In the genomic region with DNA sequence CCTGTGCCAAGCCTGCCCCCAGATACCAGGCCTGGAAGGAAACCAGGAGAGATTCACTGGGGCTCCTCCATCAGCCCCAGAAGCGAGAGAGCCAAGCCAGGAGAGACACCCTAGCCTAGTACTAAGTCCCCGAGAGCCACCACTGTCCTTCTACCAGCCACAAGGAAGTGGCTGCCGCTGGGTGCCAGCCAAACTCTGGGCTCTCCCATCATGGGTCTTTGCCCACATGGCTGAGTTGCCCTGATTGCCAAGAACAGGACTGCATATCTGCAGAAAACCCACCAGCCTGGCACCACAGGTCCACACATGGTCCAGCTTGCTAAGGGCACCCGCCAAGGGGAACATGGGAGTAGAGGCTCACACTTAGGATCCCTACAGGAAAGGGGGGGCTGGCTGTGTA, we compare ENCODE assay signal across 9 mouse cellular contexts. TPM values are rescaled to one million over a fixed set of nuclear protein-coding genes. Genes with fewer than 3 reads are reported as not detected.
DNase-seq lines count a peak whose midpoint lies in the region; ATAC-seq and TF ChIP-seq lines count a peak whose summit lies in the region.
"Had no signal": no experiment of that assay in that cellular context is flagged by ENCODE, and none has a peak within 500 bp of the region (broad histone marks: within the 10 kb centered on the region; RNA-seq: fewer than 3 reads in every experiment).

No protein-coding gene starts in this region.

- peaks cover 33% of the 10 kb centered on the region for H3K36me3 ChIP-seq in embryonic facial prominence, embryonic 15.5 days
- peaks cover 7% of the 10 kb centered on the region for H3K36me3 ChIP-seq in heart, embryonic 16.5 days (ENCODE audit: control insufficient read depth, insufficient read depth)
- peaks cover 23% of the 10 kb centered on the region for H3K36me3 ChIP-seq in lung, embryonic 15.5 days

- no peaks in the 10 kb centered on the region for H3K27me3 ChIP-seq in embryonic facial prominence, embryonic 15.5 days
- no peaks in the 10 kb centered on the region for H3K27me3 ChIP-seq in heart, embryonic 16.5 days (ENCODE audit: control insufficient read depth, insufficient read depth, low read length)
- H3K27me3 ChIP-seq in lung, embryonic 15.5 days: no peaks in the 10 kb centered on the region
- H3K27me3 ChIP-seq: Patski had no signal

- TF ChIP-seq POLR2A in olfactory bulb, adult 2 months (IDR thresholded peaks at IDR 0.05; ENCODE audit: insufficient read depth, low read depth, low read length): 0 out of 2 replicates have a peak, but pooled peaks have one; percentile 17

- peaks cover 82% of the 10 kb centered on the region for H3K4me1 ChIP-seq in embryonic facial prominence, embryonic 15.5 days
- H3K4me1 ChIP-seq in heart, embryonic 16.5 days (ENCODE audit: control insufficient read depth, insufficient read depth, low read length): peaks cover 68% of the 10 kb centered on the region
- H3K4me1 ChIP-seq in lung, embryonic 15.5 days: peaks cover 69% of the 10 kb centered on the region
- peaks cover 78% of the 10 kb centered on the region for H3K4me1 ChIP-seq in olfactory bulb, adult 2 months (ENCODE audit: control insufficient read depth, insufficient read depth, low read length)

- H3K4me3 ChIP-seq in embryonic facial prominence, embryonic 15.5 days (replicated peaks): peak overlapping the region; percentile 94
- peak overlapping the region; percentile 92 for H3K4me3 ChIP-seq in heart, embryonic 16.5 days (ENCODE audit: low read length)
- peak overlapping the region; percentile 90 for H3K4me3 ChIP-seq in lung, embryonic 15.5 days
- H3K4me3 ChIP-seq in olfactory bulb, adult 2 months (ENCODE audit: insufficient read depth, low read depth, low read length): peak overlapping the region; percentile 87

- 71% methylated on average over 4 of the region's 4 CpGs for WGBS in embryonic facial prominence, embryonic 15.5 days
- 57% methylated on average over 4 of the region's 4 CpGs for WGBS in heart, embryonic 16.5 days
- 59% methylated on average over 4 of the region's 4 CpGs for WGBS in lung, embryonic 15.5 days
- 7% methylated on average over 4 of the region's 4 CpGs for WGBS in olfactory bulb, adult 2 months

- peak overlapping the region; percentile 68 for H3K4me2 ChIP-seq in embryonic facial prominence, embryonic 15.5 days (replicated peaks)
- H3K4me2 ChIP-seq in heart, embryonic 16.5 days (ENCODE audit: low read depth, low read length): peak overlapping the region; percentile 94
- peak overlapping the region; percentile 75 for H3K4me2 ChIP-seq in lung, embryonic 15.5 days

- H3K27ac ChIP-seq in embryonic facial prominence, embryonic 15.5 days (replicated peaks): 0 out of 2 replicates have a peak overlapping the region, but pooled peaks have one; percentile 95
- peak overlapping the region; percentile 57; the same call in 1 of the 2 replicates for H3K27ac ChIP-seq in heart, embryonic 16.5 days (ENCODE audit: low read length)
- peak overlapping the region; percentile 35 for H3K27ac ChIP-seq in lung, embryonic 15.5 days
- H3K27ac ChIP-seq in olfactory bulb, adult 2 months (ENCODE audit: insufficient read depth, low read depth, low read length): 0 out of 2 replicates have a peak overlapping the region, but pooled peaks have one; percentile 3

- peak; percentile 20 for DNase-seq in thymus, postnatal 14 days
- DNase-seq in thymus, postnatal 0 days (ENCODE audit: low spot score): no peak
- peak; percentile 64 to 77 for DNase-seq in kidney, postnatal 25 days
- DNase-seq in retina, embryonic 14.5 days (ENCODE audit: low spot score): no peak

- no peak for ATAC-seq in embryonic facial prominence, embryonic 15.5 days (ENCODE audit: insufficient number of reproducible peaks, low FRiP score, low TSS enrichment, low read depth)
- ATAC-seq in heart, embryonic 16.5 days (replicated peaks; ENCODE audit: extremely low read depth, insufficient read depth, low FRiP score): no peak
- ATAC-seq in lung, embryonic 15.5 days (ENCODE audit: borderline replicate concordance, extremely low read depth, low FRiP score, low TSS enrichment): no peak
- ATAC-seq: Patski had no signal

- no peak for TF ChIP-seq CTCF in olfactory bulb, adult 2 months (IDR thresholded peaks at IDR 0.05; ENCODE audit: insufficient read depth, low read depth, low read length)

- H3K9me3 ChIP-seq in embryonic facial prominence, embryonic 15.5 days (replicated peaks): no peaks in the 10 kb centered on the region
- H3K9me3 ChIP-seq in heart, embryonic 16.5 days (replicated peaks; ENCODE audit: control insufficient read depth, low read length): no peaks in the 10 kb centered on the region
- H3K9me3 ChIP-seq in lung, embryonic 15.5 days: no peaks in the 10 kb centered on the region

- peak overlapping the region; percentile 95 for H3K9ac ChIP-seq in embryonic facial prominence, embryonic 15.5 days
- peak overlapping the region; percentile 99 for H3K9ac ChIP-seq in heart, embryonic 16.5 days (ENCODE audit: low read length)
- peak overlapping the region; percentile 96 for H3K9ac ChIP-seq in lung, embryonic 15.5 days

RNA-seq across cellular contexts. Expression of a gene that starts 15.1 kb away (rescaled TPM):
- 52.2 and 70.8 TPM in 2 replicates for polyA plus RNA-seq in thymus, postnatal 0 days (2015; fragmentation: Nextera tagmentation; extraction: Ambion mirVana)
- polyA plus RNA-seq in embryonic facial prominence, embryonic 15.5 days (2015; fragmentation: Nextera tagmentation; extraction: Ambion mirVana): 113 and 117 TPM in 2 replicates
- polyA plus RNA-seq in heart, embryonic 16.5 days (2015; fragmentation: Nextera tagmentation; extraction: Ambion mirVana): 54.0 and 70.2 TPM in 2 replicates
- 97.2 and 99.0 TPM in 2 replicates for polyA plus RNA-seq in lung, embryonic 15.5 days (2015; fragmentation: Nextera tagmentation; extraction: Ambion mirVana)
- not detected in 2 replicates for polyA plus RNA-seq in olfactory bulb, adult 2 months (2012; ENCODE audit: insufficient read depth, insufficient read length, low replicate concordance, missing spikeins)

RNA-seq across cellular contexts. Expression of a gene that starts 36.9 kb away (rescaled TPM):
- polyA plus RNA-seq in thymus, postnatal 0 days (2015; fragmentation: Nextera tagmentation; extraction: Ambion mirVana): 30.0 and 37.4 TPM in 2 replicates
- polyA plus RNA-seq in embryonic facial prominence, embryonic 15.5 days (2015; fragmentation: Nextera tagmentation; extraction: Ambion mirVana): 87.4 and 92.8 TPM in 2 replicates
- 71.7 and 75.2 TPM in 2 replicates for polyA plus RNA-seq in heart, embryonic 16.5 days (2015; fragmentation: Nextera tagmentation; extraction: Ambion mirVana)
- 76.4 and 76.5 TPM in 2 replicates for polyA plus RNA-seq in lung, embryonic 15.5 days (2015; fragmentation: Nextera tagmentation; extraction: Ambion mirVana)
- polyA plus RNA-seq in olfactory bulb, adult 2 months (2012; ENCODE audit: insufficient read depth, insufficient read length, low replicate concordance, missing spikeins): not detected in 2 replicates

Comparison
In these comparisons a context has a peak if more than half of its experiments do, and no peak if none do; other contexts are left out.
1. DNase-seq: peak in thymus, postnatal 14 days (single experiment) and kidney, postnatal 25 days (2 of 2); none in thymus, postnatal 0 days (single experiment) and retina, embryonic 14.5 days (single experiment).
2. H3K27ac ChIP-seq: peak in every context shown above with its lines; median percentile 95 in embryonic facial prominence, embryonic 15.5 days; 57 in heart, embryonic 16.5 days; 35 in lung, embryonic 15.5 days; 3 in olfactory bulb, adult 2 months.
3. Peak in every context shown above with its lines, with median percentiles within 50 percentile points of each other: H3K4me2 ChIP-seq, H3K4me3 ChIP-seq and H3K9ac ChIP-seq.